Mouse (Mus musculus) kidney, adult 18-20 months (tissue): ENCODE data around the gene Ccdc113.

Experiments used
- DNase-seq: peaks from one replicate; pipeline ENCODE4 v3.0.0; 2021

Gene Ccdc113

GRCm38 (mm10) chr8:95607210-95607609 is 73.3 kb downstream of the Ccdc113 start:
- DNase-seq = no peak
